Mouse (Mus musculus): ENCODE data around the gene Zfp213. TPM values are rescaled to one million over a fixed set of nuclear protein-coding genes. Genes with fewer than 3 reads are reported as not detected.

Gene Zfp213
- polyA plus RNA-seq, 1 experiment = 4.3 TPM

- TF ChIP-seq CTCF (IDR thresholded peaks at IDR 0.05; ENCODE audit: control insufficient read depth, insufficient read depth, low read length) = no peak
- no peak for TF ChIP-seq POLR2A (IDR thresholded peaks at IDR 0.05; ENCODE audit: borderline replicate concordance, control insufficient read depth, low read depth, low read length)
- Histone ChIP-seq H3K4me1 (ENCODE audit: control insufficient read depth, insufficient read depth, low read length) (no peaks in the 10 kb centered on the region; the same call in 1 of the 2 replicates), H3K4me3 (replicated peaks; ENCODE audit: control insufficient read depth, low read depth, low read length) (no peak overlapping the region)
Observed at GRCm38 (mm10) chr17:23545841-23546240, 18.2 kb downstream of the Zfp213 start.

DNA sequence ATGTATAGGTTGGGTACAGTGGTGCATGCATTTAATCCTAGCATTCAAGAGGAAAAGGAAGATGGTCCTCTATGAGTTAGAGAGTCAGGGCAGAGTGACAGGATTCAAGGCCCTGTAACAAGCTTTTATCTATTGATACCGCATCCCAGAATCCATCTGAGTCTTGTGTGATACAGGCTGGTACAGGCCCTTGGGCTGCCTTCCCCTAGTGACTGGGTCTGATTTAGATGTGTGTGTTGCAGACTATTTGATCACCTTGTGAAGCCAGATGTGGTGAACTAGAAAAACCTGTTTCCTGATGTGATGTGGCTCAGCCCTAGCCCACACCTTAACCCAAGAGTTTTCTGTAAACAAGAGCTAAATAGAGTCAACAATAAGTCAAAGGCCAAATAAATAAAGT, 19.3 kb downstream of the Zfp213 start:
- no peak for TF ChIP-seq POLR2A (IDR thresholded peaks at IDR 0.05; ENCODE audit: borderline replicate concordance, control insufficient read depth, low read depth, low read length)
- no peak for TF ChIP-seq CTCF (IDR thresholded peaks at IDR 0.05; ENCODE audit: control insufficient read depth, insufficient read depth, low read length)
- H3K27ac ChIP-seq (ENCODE audit: control insufficient read depth, insufficient read depth, low read depth, low read length, poor library complexity) = no peak overlapping the region
- H3K4me1 ChIP-seq (ENCODE audit: control insufficient read depth, insufficient read depth, low read length) = no peaks in the 10 kb centered on the region; the same call in 1 of the 2 replicates
- 91% methylated on average over 1 of the region's 1 CpGs for WGBS
- no peak overlapping the region for H3K4me3 ChIP-seq (replicated peaks; ENCODE audit: control insufficient read depth, low read depth, low read length)

More at GRCm38 (mm10) chr17:23545841-23546240, 18.2 kb downstream of the Zfp213 start:
- no peak overlapping the region for H3K27ac ChIP-seq (ENCODE audit: control insufficient read depth, insufficient read depth, low read depth, low read length, poor library complexity)
- 49% methylated on average over 6 of the region's 6 CpGs for WGBS

DNA sequence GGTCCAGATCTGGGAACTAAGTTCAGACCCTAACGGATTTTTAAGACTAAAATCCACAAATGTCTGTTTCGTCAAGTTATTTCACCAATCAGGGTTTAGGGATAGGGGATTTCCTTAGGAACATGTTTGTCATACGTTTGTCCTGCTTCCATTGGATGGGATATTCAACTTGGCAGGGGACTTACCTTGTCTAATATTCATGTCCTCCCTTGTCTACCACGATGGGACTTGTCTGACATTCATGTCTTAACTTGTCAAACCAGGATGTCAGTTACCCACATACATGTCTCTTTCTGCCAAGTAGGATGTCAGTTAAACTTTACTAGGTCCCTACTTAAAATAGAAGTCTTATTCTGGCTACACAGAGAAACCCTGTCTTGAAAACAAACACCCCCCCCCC, 20.1 kb downstream of the Zfp213 start:
- H3K4me1 ChIP-seq (ENCODE audit: control insufficient read depth, insufficient read depth, low read length) = no peaks in the 10 kb centered on the region; the same call in 1 of the 2 replicates
- H3K27ac ChIP-seq (ENCODE audit: control insufficient read depth, insufficient read depth, low read depth, low read length, poor library complexity) = no peak overlapping the region
- no peak overlapping the region for H3K4me3 ChIP-seq (replicated peaks; ENCODE audit: control insufficient read depth, low read depth, low read length)
- WGBS = 56% methylated on average over 4 of the region's 4 CpGs
- TF ChIP-seq POLR2A (IDR thresholded peaks at IDR 0.05; ENCODE audit: borderline replicate concordance, control insufficient read depth, low read depth, low read length) = no peak
- no peak for TF ChIP-seq CTCF (IDR thresholded peaks at IDR 0.05; ENCODE audit: control insufficient read depth, insufficient read depth, low read length)

GRCm38 (mm10) chr17:23543325-23543724, 20.7 kb downstream of the Zfp213 start:
- H3K4me1 ChIP-seq (ENCODE audit: control insufficient read depth, insufficient read depth, low read length) = no peaks in the 10 kb centered on the region; the same call in 1 of the 2 replicates
- H3K4me3 ChIP-seq (replicated peaks; ENCODE audit: control insufficient read depth, low read depth, low read length) = no peak overlapping the region
- 35% methylated on average over 5 of the region's 5 CpGs for WGBS
- no peak overlapping the region for H3K27ac ChIP-seq (ENCODE audit: control insufficient read depth, insufficient read depth, low read depth, low read length, poor library complexity)
- TF ChIP-seq POLR2A (IDR thresholded peaks at IDR 0.05; ENCODE audit: borderline replicate concordance, control insufficient read depth, low read depth, low read length) (no peak), CTCF (IDR thresholded peaks at IDR 0.05; ENCODE audit: control insufficient read depth, insufficient read depth, low read length) (no peak)

DNA sequence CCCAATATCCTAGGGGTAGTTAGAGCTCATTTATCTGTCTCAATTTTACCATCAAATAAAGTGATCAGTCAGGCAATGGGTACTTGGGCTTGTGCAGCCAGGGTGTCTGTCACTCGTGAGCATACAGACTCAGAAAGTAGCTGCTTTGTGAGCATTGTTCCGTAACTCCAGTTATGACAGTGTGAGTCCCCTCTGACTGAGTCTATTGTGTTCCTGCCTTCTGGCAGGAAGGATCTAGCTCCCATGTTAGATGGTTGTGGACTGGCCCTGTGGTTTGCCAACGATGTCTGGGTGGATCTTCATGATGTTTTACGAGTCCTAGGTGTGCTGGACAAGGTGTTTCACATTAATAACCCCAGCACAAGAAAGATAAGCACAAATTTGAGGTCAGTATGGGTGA, 21.2 kb downstream of the Zfp213 start:
- Histone ChIP-seq H3K4me1 (ENCODE audit: control insufficient read depth, insufficient read depth, low read length) (no peaks in the 10 kb centered on the region; the same call in 1 of the 2 replicates), H3K27ac (ENCODE audit: control insufficient read depth, insufficient read depth, low read depth, low read length, poor library complexity) (no peak overlapping the region), H3K4me3 (replicated peaks; ENCODE audit: control insufficient read depth, low read depth, low read length) (no peak overlapping the region)
- WGBS = 39% methylated on average over 4 of the region's 4 CpGs
- no peak for TF ChIP-seq CTCF (IDR thresholded peaks at IDR 0.05; ENCODE audit: control insufficient read depth, insufficient read depth, low read length)

DNA sequence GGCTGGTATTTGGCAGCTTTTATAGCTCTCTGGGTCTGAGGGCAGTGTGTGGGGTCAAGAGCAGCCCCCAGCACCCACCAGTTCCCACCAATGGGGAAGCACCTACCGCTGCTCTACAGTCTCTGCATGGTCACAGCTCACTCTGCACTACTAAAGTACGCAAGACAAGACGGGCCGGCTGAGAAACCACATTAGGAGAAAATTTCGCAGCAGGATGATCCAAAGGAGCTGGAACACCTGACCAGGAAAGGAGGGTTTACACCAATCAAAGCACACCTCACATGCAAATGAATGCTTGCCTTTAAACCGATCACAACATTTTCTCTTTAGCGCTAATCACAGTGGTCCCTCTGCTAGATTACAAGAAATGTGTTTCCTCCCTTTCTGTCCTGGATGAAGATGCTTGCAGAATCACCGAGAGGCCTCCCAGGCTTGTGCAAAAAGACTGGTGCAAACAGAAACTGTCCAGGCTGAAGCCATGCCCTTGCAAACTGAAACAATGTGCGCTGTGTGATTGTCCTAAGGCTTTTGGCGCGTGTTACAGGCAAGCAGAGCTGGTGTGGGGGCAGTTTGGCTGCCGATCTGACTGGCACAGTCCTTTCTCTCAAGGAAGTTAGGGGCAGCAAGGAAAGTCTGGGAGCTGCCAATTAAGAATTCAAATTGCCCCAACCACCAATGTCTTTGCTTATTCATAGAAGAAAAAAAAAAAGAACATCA, 21.9 kb downstream of the Zfp213 start:
- TF ChIP-seq POLR2A (IDR thresholded peaks at IDR 0.05; ENCODE audit: borderline replicate concordance, control insufficient read depth, low read depth, low read length) (no peak), CTCF (IDR thresholded peaks at IDR 0.05; ENCODE audit: control insufficient read depth, insufficient read depth, low read length) (no peak)
- no peak overlapping the region for H3K4me3 ChIP-seq (replicated peaks; ENCODE audit: control insufficient read depth, low read depth, low read length)
- 32% methylated on average over 12 of the region's 12 CpGs for WGBS
- H3K27ac ChIP-seq (ENCODE audit: control insufficient read depth, insufficient read depth, low read depth, low read length, poor library complexity) = no peak overlapping the region
- no peaks in the 10 kb centered on the region; the same call in 1 of the 2 replicates for H3K4me1 ChIP-seq (ENCODE audit: control insufficient read depth, insufficient read depth, low read length)

GRCm38 (mm10) chr17:23540605-23541475, 23.2 kb downstream of the Zfp213 start:
- no peak overlapping the region for H3K4me3 ChIP-seq (replicated peaks; ENCODE audit: control insufficient read depth, low read depth, low read length)
- 73% methylated on average over 31 of the region's 31 CpGs for WGBS
- TF ChIP-seq CTCF (IDR thresholded peaks at IDR 0.05; ENCODE audit: control insufficient read depth, insufficient read depth, low read length) (no peak), POLR2A (IDR thresholded peaks at IDR 0.05; ENCODE audit: borderline replicate concordance, control insufficient read depth, low read depth, low read length) (no peak)
- no peaks in the 10 kb centered on the region; the same call in 1 of the 2 replicates for H3K4me1 ChIP-seq (ENCODE audit: control insufficient read depth, insufficient read depth, low read length)
- H3K27ac ChIP-seq (ENCODE audit: control insufficient read depth, insufficient read depth, low read depth, low read length, poor library complexity) = no peak overlapping the region

GRCm38 (mm10) chr17:23540106-23540505, 23.9 kb downstream of the Zfp213 start:
- 54% methylated on average over 3 of the region's 3 CpGs for WGBS
- no peak overlapping the region for H3K27ac ChIP-seq (ENCODE audit: control insufficient read depth, insufficient read depth, low read depth, low read length, poor library complexity)
- no peaks in the 10 kb centered on the region; the same call in 1 of the 2 replicates for H3K4me1 ChIP-seq (ENCODE audit: control insufficient read depth, insufficient read depth, low read length)
- no peak for TF ChIP-seq POLR2A (IDR thresholded peaks at IDR 0.05; ENCODE audit: borderline replicate concordance, control insufficient read depth, low read depth, low read length)
- TF ChIP-seq CTCF (IDR thresholded peaks at IDR 0.05; ENCODE audit: control insufficient read depth, insufficient read depth, low read length) = no peak
- no peak overlapping the region for H3K4me3 ChIP-seq (replicated peaks; ENCODE audit: control insufficient read depth, low read depth, low read length)
